Mouse (Mus musculus) ES-Bruce4 (cell line): Measurements from ENCODE around the gene Ykt6.

Experiments used
- CTCF ChIP-seq: IDR thresholded peaks from one replicate; pipeline ENCODE4 v1.8.1; 2011; ENCODE audit warnings: low read depth, low read length
- EP300 ChIP-seq: IDR thresholded peaks from 2 replicates; pipeline ENCODE4 v1.6.1; 2011; ENCODE audit warnings: low read depth, low read length; ENCODE audit not compliant: insufficient read depth
- POLR2A ChIP-seq: IDR thresholded peaks from one replicate; pipeline ENCODE4 v1.8.1; 2011; ENCODE audit warnings: low read length; ENCODE audit not compliant: insufficient read depth

GRCm38 (mm10) chr11:5976106-5976505, 20.6 kb downstream of the Ykt6 start:
- TF ChIP-seq POLR2A (no peak), EP300 (no peak), CTCF (no peak)
